Mouse (Mus musculus) CH12.LX (cell line): ENCODE measurements around the gene Il2ra. TPM values are rescaled to one million over a fixed set of nuclear protein-coding genes. Genes with fewer than 3 reads are reported as not detected.

Source experiments
- DNase-seq: peaks from one replicate; pipeline ENCODE4 v3.0.0-alpha.2; 2013; ENCODE audit errors: extremely low read depth
- H3K27ac ChIP-seq: 2 replicates; pipeline ENCODE4 v1.5.1; 2012; ENCODE audit warnings: low read depth, mild to moderate bottlenecking, control low read depth, moderate library complexity; ENCODE audit not compliant: insufficient read depth
- H3K27me3 ChIP-seq: replicated peaks from 2 replicates; pipeline ENCODE3; 2012; ENCODE audit warnings: inconsistent platforms
- H3K36me3 ChIP-seq, 2 experiments: replicated peaks in 1 of 2; 2 replicates each; pipeline versions ENCODE3 to v1.6.1; 2012; ENCODE audit warnings: inconsistent platforms in 1 of 2, low read length in 1 of 2, mild to moderate bottlenecking in 1 of 2, mixed read lengths in 1 of 2, moderate library complexity in 1 of 2; ENCODE audit not compliant: control insufficient read depth in 1 of 2, insufficient read depth in 1 of 2
- H3K4me1 ChIP-seq, 2 experiments: 2 replicates each; pipeline ENCODE4 v1.6.1; 2012; ENCODE audit warnings: inconsistent platforms in 1 of 2, moderate library complexity in 1 of 2; ENCODE audit not compliant: insufficient read depth in 2 of 2, control insufficient read depth in 1 of 2
- H3K4me2 ChIP-seq: 2 replicates; pipeline ENCODE4 v1.6.1; 2012; ENCODE audit warnings: low read depth, mild to moderate bottlenecking, control low read depth; ENCODE audit not compliant: poor library complexity, insufficient read depth, severe bottlenecking
- H3K4me3 ChIP-seq, 3 experiments: fragments of 150-350 bp in 1 of 3; sonication (generic) in 1 of 3; replicated peaks in 1 of 3; 2 replicates each; pipeline versions ENCODE3 to v1.5.1; 2011 to 2012; ENCODE audit warnings: low read depth in 2 of 3, low read length in 2 of 3, mild to moderate bottlenecking in 2 of 3, moderate library complexity in 2 of 3, control low read depth in 1 of 3, improper control_type of control experiment in 1 of 3, inconsistent platforms in 1 of 3, mixed read lengths in 1 of 3; ENCODE audit not compliant: poor library complexity in 1 of 3
- H3K79me2 ChIP-seq: replicated peaks from 2 replicates; pipeline ENCODE4 v1.6.1; 2012; ENCODE audit warnings: mild to moderate bottlenecking, moderate library complexity; ENCODE audit not compliant: control insufficient read depth, poor library complexity, insufficient read depth, severe bottlenecking; ENCODE audit errors: extremely low read depth
- H3K9ac ChIP-seq: 2 replicates; pipeline ENCODE4 v1.6.1; 2012; ENCODE audit warnings: low read depth, mild to moderate bottlenecking, control low read depth, moderate library complexity; ENCODE audit not compliant: insufficient read depth
- H3K9me3 ChIP-seq: replicated peaks from 2 replicates; pipeline ENCODE3; 2012; ENCODE audit warnings: low read length, inconsistent platforms, mixed read lengths
- BHLHE40 ChIP-seq: IDR thresholded peaks from 2 replicates; pipeline ENCODE4 v1.6.1; 2011; ENCODE audit warnings: mild to moderate bottlenecking, low read depth, low read length, improper control_type of control experiment
- CHD2 ChIP-seq: IDR thresholded peaks from 2 replicates; pipeline ENCODE4 v1.6.1; 2011; ENCODE audit warnings: low read length, improper control_type of control experiment
- CTCF ChIP-seq, 2 experiments: IDR thresholded peaks in 1 of 2; conservative IDR thresholded peaks in 1 of 2; 2 replicates each; pipeline ENCODE4 v1.5.1; 2011 to 2012; ENCODE audit warnings: low read depth in 2 of 2, low read length in 2 of 2, improper control_type of control experiment in 1 of 2, inconsistent platforms in 1 of 2, mild to moderate bottlenecking in 1 of 2, moderate library complexity in 1 of 2
- EP300 ChIP-seq: IDR thresholded peaks from 2 replicates; pipeline ENCODE4 v1.6.1; 2011; ENCODE audit warnings: low read length, improper control_type of control experiment
- GABPA ChIP-seq: IDR thresholded peaks from 2 replicates; pipeline ENCODE4 v1.6.1; 2012; ENCODE audit warnings: low read depth, low read length, improper control_type of control experiment, inconsistent platforms; ENCODE audit not compliant: insufficient replicate concordance
- IRF4 ChIP-seq: IDR thresholded peaks from 2 replicates; pipeline ENCODE4 v1.6.1; 2014; ENCODE audit warnings: low read depth, mild to moderate bottlenecking, inconsistent platforms, low read length, improper control_type of control experiment
- JUN ChIP-seq: IDR thresholded peaks from 2 replicates; pipeline ENCODE4 v1.6.1; 2011; ENCODE audit warnings: low read depth, mild to moderate bottlenecking, low read length, improper control_type of control experiment, moderate library complexity; ENCODE audit not compliant: insufficient read depth
- JUND ChIP-seq: conservative IDR thresholded peaks from 2 replicates; pipeline ENCODE4 v1.6.1; 2011; ENCODE audit warnings: low read depth, low read length, improper control_type of control experiment
- KAT2A ChIP-seq: IDR thresholded peaks from 2 replicates; pipeline ENCODE4 v1.6.1; 2012; ENCODE audit warnings: low read length, improper control_type of control experiment, inconsistent platforms; ENCODE audit not compliant: insufficient replicate concordance
- MAFK ChIP-seq: IDR thresholded peaks from 2 replicates; pipeline ENCODE4 v1.6.1; 2011; ENCODE audit warnings: low read length, improper control_type of control experiment; ENCODE audit not compliant: insufficient replicate concordance
- MAX ChIP-seq: IDR thresholded peaks from 2 replicates; pipeline ENCODE4 v1.6.1; 2011; ENCODE audit warnings: low read length, improper control_type of control experiment
- MAZ ChIP-seq: IDR thresholded peaks from 2 replicates; pipeline ENCODE4 v1.6.1; 2012; ENCODE audit warnings: low read depth, mild to moderate bottlenecking, inconsistent platforms, low read length, improper control_type of control experiment, moderate library complexity
- MEF2A ChIP-seq: IDR thresholded peaks from 2 replicates; pipeline ENCODE4 v1.6.1; 2014; ENCODE audit warnings: low read depth, mild to moderate bottlenecking, inconsistent platforms, low read length, improper control_type of control experiment, borderline replicate concordance
- MXI1 ChIP-seq: IDR thresholded peaks from 2 replicates; pipeline ENCODE4 v1.6.1; 2011; ENCODE audit warnings: mild to moderate bottlenecking, low read depth, low read length, improper control_type of control experiment
- NELFE ChIP-seq: IDR thresholded peaks from 2 replicates; pipeline ENCODE4 v1.6.1; 2011; ENCODE audit warnings: low read depth, low read length, improper control_type of control experiment
- POLR2A ChIP-seq: IDR thresholded peaks from 2 replicates; pipeline ENCODE4 v1.6.1; 2011; ENCODE audit warnings: low read depth, mild to moderate bottlenecking, improper control_type of control experiment, low read length
- RCOR1 ChIP-seq: conservative IDR thresholded peaks from 2 replicates; pipeline ENCODE4 v1.6.1; 2012; ENCODE audit warnings: low read depth, mild to moderate bottlenecking, inconsistent platforms, low read length, improper control_type of control experiment
- SMC3 ChIP-seq: IDR thresholded peaks from 2 replicates; pipeline ENCODE4 v1.6.1; 2011; ENCODE audit warnings: low read depth, low read length, improper control_type of control experiment
- USF2 ChIP-seq: conservative IDR thresholded peaks from 2 replicates; pipeline ENCODE4 v1.6.1; 2011; ENCODE audit warnings: low read depth, low read length, improper control_type of control experiment
- ZC3H11A ChIP-seq: IDR thresholded peaks from 2 replicates; pipeline ENCODE4 v1.6.1; 2012; ENCODE audit warnings: low read depth, mild to moderate bottlenecking, inconsistent platforms, low read length, improper control_type of control experiment
- ZKSCAN1 ChIP-seq: IDR thresholded peaks from 2 replicates; pipeline ENCODE4 v1.6.1; 2012; ENCODE audit warnings: low read depth, inconsistent platforms, low read length, improper control_type of control experiment, borderline replicate concordance
- ZMIZ1 ChIP-seq: IDR thresholded peaks from 2 replicates; pipeline ENCODE4 v1.6.1; 2012; ENCODE audit warnings: low read depth, mild to moderate bottlenecking, inconsistent platforms, low read length, improper control_type of control experiment
- ZNF384 ChIP-seq: IDR thresholded peaks from 2 replicates; pipeline ENCODE4 v1.6.1; 2012; ENCODE audit warnings: low read depth, low read length, improper control_type of control experiment, inconsistent platforms
- dilution Hi-C: fragments of 300-500 bp; cut with MboI; formaldehyde crosslinking; loops from 2 replicates; pipeline ENCODE4 v1.14.3; 2020; ENCODE audit warnings: low sequenced_read_pairs; ENCODE audit not compliant: extremely low pct_unique_long_range_greater_than_20kb, extremely low pct_ligation_motif_present
- in situ Hi-C: fragments of 300-500 bp; cut with MboI; formaldehyde crosslinking; loops from 3 replicates; pipeline ENCODE4 v1.14.3; 2019; ENCODE audit warnings: low sequenced_read_pairs, low pct_ligation_motif_present, low pct_unique_long_range_greater_than_20kb, mixed read lengths
- polyA plus RNA-seq: library from polyadenylated mRNA; unstranded; fragments of >175 nt; gene quantifications from 2 replicates; pipeline ENCODE4 v1.2.1, GENCODE M21; 2012; ENCODE audit warnings: low read depth; ENCODE audit not compliant: insufficient read length
- total RNA-seq, 2 experiments: library from RNA; depleted of rRNA; stranded (reverse); fragments of 300-350 nt in 1 of 2; fragments of >200 nt in 1 of 2; gene quantifications; 2 replicates each; pipeline ENCODE4 v1.2.3; 2012 to 2014

The Il2ra gene
- total and polyA plus RNA-seq, 3 experiments: 6.0 to 8.8 (median 6.3) TPM

- no peaks in the 10 kb centered on the region for H3K27me3 ChIP-seq
- H3K9ac ChIP-seq: no peak overlapping the region
- no peak for TF ChIP-seq ZMIZ1
- TF ChIP-seq MEF2A: no peak
- TF ChIP-seq MXI1: 0 out of 2 replicates have a peak, but pooled peaks have one; percentile 32
- no peak for TF ChIP-seq SMC3
- no peak for DNase-seq
- dilution Hi-C loops (no loop called here), in situ Hi-C loops (no loop called here)
- H3K4me1 ChIP-seq: peaks cover 11 to 28% of the 10 kb centered on the region in 2 experiments
- no peak overlapping the region for H3K4me3 ChIP-seq
- no peak overlapping the region for H3K27ac ChIP-seq
- no peaks in the 10 kb centered on the region for H3K9me3 ChIP-seq
- H3K79me2 ChIP-seq: no peaks in the 10 kb centered on the region
- H3K4me2 ChIP-seq: no peak overlapping the region
- H3K36me3 ChIP-seq: no peaks in the 10 kb centered on the region
Measured at GRCm38 (mm10) chr2:11623726-11624125, 18.9 kb upstream of the Il2ra start.

- H3K4me3 ChIP-seq: no peak within 1 kb of the TSS
Measured at GRCm38 (mm10) chr2:11625890-11626289, 16.7 kb upstream of the Il2ra start, which contains the start of gene Gm17490. Gm17490 (minus strand) TSS chr2:11626264.

DNA sequence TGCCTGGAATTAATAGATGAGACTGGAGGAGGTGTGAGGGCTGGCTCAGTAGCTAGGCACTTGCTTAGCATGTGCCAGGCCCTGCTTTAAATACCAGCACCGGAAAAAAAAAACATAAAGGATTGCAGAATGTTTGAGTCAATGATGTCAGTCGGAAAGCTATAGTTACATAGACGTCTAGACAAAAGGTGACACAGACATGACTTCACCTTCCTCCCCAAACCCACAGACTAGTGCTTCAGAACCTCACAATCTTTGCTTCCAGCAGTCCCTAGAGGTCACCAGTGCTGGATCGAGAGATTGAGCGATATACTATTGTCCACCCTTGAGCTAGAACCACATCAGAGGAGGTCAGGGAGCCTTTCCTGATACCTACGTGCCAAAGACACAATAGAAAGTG is 7.6 kb upstream of the Il2ra start:
- dilution Hi-C loops: no loop called here
- H3K27ac ChIP-seq: no peak overlapping the region; the same call in 1 of the 2 replicates
- DNase-seq: no peak

More at GRCm38 (mm10) chr2:11625890-11626289, 16.7 kb upstream of the Il2ra start, which contains the start of gene Gm17490:
- in situ Hi-C loops: no loop called here
- Histone ChIP-seq H3K27ac (no peak within 1 kb of the TSS), H3K4me1 (peaks cover 6 to 19% of the 10 kb centered on the region in 2 experiments), H3K4me2 (no peak within 1 kb of the TSS), H3K79me2 (no peaks in the 10 kb centered on the region), H3K9ac (no peak within 1 kb of the TSS), H3K27me3 (no peaks in the 10 kb centered on the region), H3K9me3 (no peaks in the 10 kb centered on the region), H3K36me3 (no peaks in the 10 kb centered on the region)
- dilution Hi-C loops: no loop called here
- no peak for TF ChIP-seq KAT2A
- no peak for TF ChIP-seq MAX
- no peak for TF ChIP-seq JUN
- TF ChIP-seq MAZ: no peak
- no peak for TF ChIP-seq POLR2A
- no peak for TF ChIP-seq RCOR1
- TF ChIP-seq MAFK: no peak
- no peak for TF ChIP-seq EP300
- no peak for TF ChIP-seq IRF4
- no peak for TF ChIP-seq ZNF384
- no peak for TF ChIP-seq NELFE
- no peak for TF ChIP-seq JUND
- no peak for TF ChIP-seq USF2
- TF ChIP-seq CHD2: no peak
- no peak for TF ChIP-seq CTCF (conservative IDR thresholded peaks at IDR 0.05 in 1 of 2, IDR thresholded peaks at IDR 0.05 in 1 of 2; ENCODE audit: low read depth in 2 of 2, low read length in 2 of 2)
- TF ChIP-seq ZKSCAN1: no peak
- no peak for TF ChIP-seq MXI1
- DNase-seq: no peak

More for the DNA sequence above, 7.6 kb upstream of the Il2ra start:
- TF ChIP-seq ZKSCAN1: no peak
- no peak for TF ChIP-seq GABPA
- TF ChIP-seq JUN: no peak
- TF ChIP-seq MAFK: no peak
- TF ChIP-seq ZC3H11A: no peak
- TF ChIP-seq ZMIZ1: no peak
- TF ChIP-seq RCOR1: no peak
- 0 out of 2 replicates have a peak, but pooled peaks have one; percentile 24 for TF ChIP-seq BHLHE40
- TF ChIP-seq CTCF (conservative IDR thresholded peaks at IDR 0.05 in 1 of 2, IDR thresholded peaks at IDR 0.05 in 1 of 2; ENCODE audit: low read depth in 2 of 2, low read length in 2 of 2): no peak
- no peak overlapping the region for H3K4me2 ChIP-seq
- no peaks in the 10 kb centered on the region for H3K79me2 ChIP-seq
- H3K36me3 ChIP-seq: no peaks in the 10 kb centered on the region
- H3K9ac ChIP-seq: no peak overlapping the region; the same call in 1 of the 2 replicates
- peaks cover 6% of the 10 kb centered on the region for H3K9me3 ChIP-seq
- in situ Hi-C loops: no loop called here
- H3K4me1 ChIP-seq: peaks cover 20 to 32% of the 10 kb centered on the region in 2 experiments
- no peaks in the 10 kb centered on the region for H3K27me3 ChIP-seq
- no peak overlapping the region for H3K4me3 ChIP-seq
